Mouse (Mus musculus): ENCODE measurements around the gene Aste1.
A peak's percentile ranks its signal among the peaks of the same experiment; 100 is the strongest.

The Aste1 gene

GRCm38 (mm10) chr9:105395218-105395627, at the start of gene Aste1, which contains the start of gene Nek11:
Gene Aste1 (plus strand): TSS chr9:105395392.
Gene Nek11 (minus strand): TSS chr9:105395524.
- peak; percentile 97 for DNase-seq (ENCODE audit: inconsistent ontology term)

- no peak for DNase-seq (ENCODE audit: inconsistent ontology term)
These were observed 46.8 kb upstream of the Aste1 start for GRCm38 (mm10) chr9:105348242-105349031.

- DNase-seq (ENCODE audit: inconsistent ontology term), result peak; percentile 9
These were observed 46.2 kb upstream of the Aste1 start for GRCm38 (mm10) chr9:105349034-105349433.

GRCm38 (mm10) chr9:105362181-105362580, 33.0 kb upstream of the Aste1 start:
- DNase-seq (ENCODE audit: inconsistent ontology term), result no peak

- no peak for DNase-seq (ENCODE audit: inconsistent ontology term)
These were observed 31.5 kb upstream of the Aste1 start for GRCm38 (mm10) chr9:105363520-105364231.

GRCm38 (mm10) chr9:105366199-105366598, 29.0 kb upstream of the Aste1 start:
- DNase-seq (ENCODE audit: inconsistent ontology term), result no peak

GRCm38 (mm10) chr9:105368605-105369004, 26.6 kb upstream of the Aste1 start:
- DNase-seq (ENCODE audit: inconsistent ontology term), result no peak

GRCm38 (mm10) chr9:105374361-105374760, 20.8 kb upstream of the Aste1 start:
- DNase-seq (ENCODE audit: inconsistent ontology term), result no peak

GRCm38 (mm10) chr9:105376411-105376810, 18.8 kb upstream of the Aste1 start:
- peak; percentile 62 for DNase-seq (ENCODE audit: inconsistent ontology term)

- no peak for DNase-seq (ENCODE audit: inconsistent ontology term)
These were observed 18.1 kb upstream of the Aste1 start for GRCm38 (mm10) chr9:105376954-105377530.

- DNase-seq (ENCODE audit: inconsistent ontology term), result no peak
These were observed 17.6 kb upstream of the Aste1 start for GRCm38 (mm10) chr9:105377622-105378021.

GRCm38 (mm10) chr9:105379533-105380145, 15.6 kb upstream of the Aste1 start:
- DNase-seq (ENCODE audit: inconsistent ontology term), result peak; percentile 10

GRCm38 (mm10) chr9:105387403-105387802, 7.8 kb upstream of the Aste1 start:
- DNase-seq (ENCODE audit: inconsistent ontology term), result no peak

GRCm38 (mm10) chr9:105389289-105389688, 5.9 kb upstream of the Aste1 start:
- peak; percentile 45 for DNase-seq (ENCODE audit: inconsistent ontology term)

GRCm38 (mm10) chr9:105390616-105391015, 4.6 kb upstream of the Aste1 start:
- no peak for DNase-seq (ENCODE audit: inconsistent ontology term)

GRCm38 (mm10) chr9:105394720-105395119, 472 bp upstream of the Aste1 start:
- peak; percentile 16 for DNase-seq (ENCODE audit: inconsistent ontology term)

GRCm38 (mm10) chr9:105408549-105408948, 13.4 kb downstream of the Aste1 start:
- no peak for DNase-seq (ENCODE audit: inconsistent ontology term)

GRCm38 (mm10) chr9:105459032-105459431, 63.8 kb downstream of the Aste1 start:
- no peak for DNase-seq (ENCODE audit: inconsistent ontology term)

GRCm38 (mm10) chr9:105461496-105461895, 66.3 kb downstream of the Aste1 start:
- DNase-seq (ENCODE audit: inconsistent ontology term), result peak; percentile 31
